Mouse (Mus musculus) erythroblast, embryonic 14.5 days (primary cell): ENCODE data around the gene Entpd5.

Experiments
- GATA1 ChIP-seq: IDR thresholded peaks from 2 replicates; pipeline ENCODE4 v1.6.1; 2012; ENCODE audit warnings: low read length, inconsistent platforms, mixed read lengths
- TAL1 ChIP-seq: IDR thresholded peaks from 3 replicates; pipeline ENCODE4 v1.6.1; 2012; ENCODE audit warnings: low read length, inconsistent platforms, mixed read lengths

- TF ChIP-seq GATA1 (no peak), TAL1 (no peak)
These were observed 11.7 kb downstream of the Entpd5 start for GRCm38 (mm10) chr12:84396947-84397679.
